Mouse (Mus musculus) erythroblast, embryonic 14.5 days (primary cell): ENCODE results near the gene Wwp2.

Experiments
- GATA1 ChIP-seq: IDR thresholded peaks from 2 replicates; pipeline ENCODE4 v1.6.1; 2012; ENCODE audit warnings: low read length, inconsistent platforms, mixed read lengths
- TAL1 ChIP-seq: IDR thresholded peaks from 3 replicates; pipeline ENCODE4 v1.6.1; 2012; ENCODE audit warnings: low read length, inconsistent platforms, mixed read lengths

GRCm38 (mm10) chr8:107580879-107581278, 144.7 kb downstream of the Wwp2 start:
- no peak for TF ChIP-seq TAL1
- TF ChIP-seq GATA1 = no peak
